Mouse (Mus musculus): ENCODE results near the gene Rtn4. TPM values are rescaled to one million over a fixed set of nuclear protein-coding genes. Genes with fewer than 3 reads are reported as not detected.
A peak's percentile ranks its signal among the peaks of the same experiment; 100 is the strongest.

The Rtn4 gene
- total and polyA plus RNA-seq, 2 experiments from 2014 or later: 135 to 243 TPM

- no peak overlapping the region for H3K9ac ChIP-seq (replicated peaks; ENCODE audit: low read length)
- no peaks in the 10 kb centered on the region for H3K36me3 ChIP-seq (ENCODE audit: insufficient read depth, low read length)
- no peak for TF ChIP-seq CTCF (IDR thresholded peaks at IDR 0.05; ENCODE audit: low read depth)
- no peaks in the 10 kb centered on the region for H3K4me1 ChIP-seq (ENCODE audit: insufficient read depth, low read length)
- H3K4me2 ChIP-seq (ENCODE audit: low read depth, low read length): no peak overlapping the region
- no peaks in the 10 kb centered on the region for H3K9me3 ChIP-seq (ENCODE audit: low read length)
- WGBS: 96% methylated on average over 2 of the region's 2 CpGs
- H3K27me3 ChIP-seq (ENCODE audit: insufficient read depth, low read length): no peaks in the 10 kb centered on the region
- H3K4me3 ChIP-seq (ENCODE audit: low read length): no peak overlapping the region
- H3K27ac ChIP-seq: no peak overlapping the region
- ATAC-seq: no peak
- no peak for DNase-seq (ENCODE audit: low spot score)
These were observed 31.5 kb downstream of the Rtn4 start for GRCm38 (mm10) chr11:29724213-29724612.

- ATAC-seq (no peak), DNase-seq (ENCODE audit: low spot score) (no peak)
- no peaks in the 10 kb centered on the region for H3K9me3 ChIP-seq (ENCODE audit: low read length)
- H3K4me1 ChIP-seq (ENCODE audit: insufficient read depth, low read length): no peaks in the 10 kb centered on the region
- no peak overlapping the region for H3K4me2 ChIP-seq (ENCODE audit: low read depth, low read length)
- H3K27ac ChIP-seq: no peak overlapping the region
- no peaks in the 10 kb centered on the region for H3K27me3 ChIP-seq (ENCODE audit: insufficient read depth, low read length)
- no peaks in the 10 kb centered on the region for H3K36me3 ChIP-seq (ENCODE audit: insufficient read depth, low read length)
- TF ChIP-seq CTCF (IDR thresholded peaks at IDR 0.05; ENCODE audit: low read depth): no peak
- H3K4me3 ChIP-seq (ENCODE audit: low read length): no peak overlapping the region
- H3K9ac ChIP-seq (replicated peaks; ENCODE audit: low read length): no peak overlapping the region
These were observed 32.4 kb downstream of the Rtn4 start for GRCm38 (mm10) chr11:29725167-29725566.

GRCm38 (mm10) chr11:29725610-29726009 lies 32.9 kb downstream of the Rtn4 start:
- Histone ChIP-seq H3K27ac (no peak overlapping the region), H3K4me3 (ENCODE audit: low read length) (no peak overlapping the region), H3K27me3 (ENCODE audit: insufficient read depth, low read length) (no peaks in the 10 kb centered on the region), H3K9ac (replicated peaks; ENCODE audit: low read length) (no peak overlapping the region), H3K9me3 (ENCODE audit: low read length) (no peaks in the 10 kb centered on the region), H3K4me1 (ENCODE audit: insufficient read depth, low read length) (no peaks in the 10 kb centered on the region), H3K36me3 (ENCODE audit: insufficient read depth, low read length) (no peaks in the 10 kb centered on the region), H3K4me2 (ENCODE audit: low read depth, low read length) (no peak overlapping the region)
- 0 out of 2 replicates have a peak, but pooled peaks have one; percentile 7 for TF ChIP-seq CTCF (IDR thresholded peaks at IDR 0.05; ENCODE audit: low read depth)
- DNase-seq (ENCODE audit: low spot score): no peak
- ATAC-seq: no peak
- WGBS: 86% methylated on average over 1 of the region's 1 CpGs

- no peak for TF ChIP-seq CTCF (IDR thresholded peaks at IDR 0.05; ENCODE audit: low read depth)
- H3K4me1 ChIP-seq (ENCODE audit: insufficient read depth, low read length): no peaks in the 10 kb centered on the region
- no peaks in the 10 kb centered on the region for H3K27me3 ChIP-seq (ENCODE audit: insufficient read depth, low read length)
- H3K9ac ChIP-seq (replicated peaks; ENCODE audit: low read length): no peak overlapping the region
- H3K9me3 ChIP-seq (ENCODE audit: low read length): no peaks in the 10 kb centered on the region
- WGBS: 80% methylated on average over 1 of the region's 1 CpGs
- no peaks in the 10 kb centered on the region for H3K36me3 ChIP-seq (ENCODE audit: insufficient read depth, low read length)
- H3K4me3 ChIP-seq (ENCODE audit: low read length): no peak overlapping the region
- ATAC-seq: no peak
- H3K4me2 ChIP-seq (ENCODE audit: low read depth, low read length): no peak overlapping the region
- H3K27ac ChIP-seq: no peak overlapping the region
- DNase-seq (ENCODE audit: low spot score): no peak
These were observed 35.2 kb downstream of the Rtn4 start for GRCm38 (mm10) chr11:29727901-29728300.

- H3K36me3 ChIP-seq (ENCODE audit: insufficient read depth, low read length): peaks cover 12% of the 10 kb centered on the region
- no peaks in the 10 kb centered on the region for H3K4me1 ChIP-seq (ENCODE audit: insufficient read depth, low read length)
- H3K27ac ChIP-seq: no peak overlapping the region
- DNase-seq (ENCODE audit: low spot score) (no peak), ATAC-seq (no peak)
- H3K4me3 ChIP-seq (ENCODE audit: low read length): no peak overlapping the region
- H3K4me2 ChIP-seq (ENCODE audit: low read depth, low read length): no peak overlapping the region
- no peak for TF ChIP-seq CTCF (IDR thresholded peaks at IDR 0.05; ENCODE audit: low read depth)
- WGBS: 98% methylated on average over 2 of the region's 2 CpGs
- H3K27me3 ChIP-seq (ENCODE audit: insufficient read depth, low read length): no peaks in the 10 kb centered on the region
- H3K9ac ChIP-seq (replicated peaks; ENCODE audit: low read length): no peak overlapping the region
- H3K9me3 ChIP-seq (ENCODE audit: low read length): no peaks in the 10 kb centered on the region
These were observed 47.0 kb downstream of the Rtn4 start for GRCm38 (mm10) chr11:29739752-29740151.

- Histone ChIP-seq H3K27me3 (ENCODE audit: insufficient read depth, low read length) (no peaks in the 10 kb centered on the region), H3K9ac (replicated peaks; ENCODE audit: low read length) (no peak overlapping the region), H3K4me1 (ENCODE audit: insufficient read depth, low read length) (no peaks in the 10 kb centered on the region), H3K27ac (no peak overlapping the region), H3K4me3 (ENCODE audit: low read length) (no peak overlapping the region), H3K36me3 (ENCODE audit: insufficient read depth, low read length) (peaks cover 26% of the 10 kb centered on the region), H3K4me2 (ENCODE audit: low read depth, low read length) (no peak overlapping the region), H3K9me3 (ENCODE audit: low read length) (no peaks in the 10 kb centered on the region)
- 71% methylated on average over 5 of the region's 5 CpGs for WGBS
- DNase-seq (ENCODE audit: low spot score) (peak; percentile 40), ATAC-seq (peak; percentile 64)
- TF ChIP-seq CTCF (IDR thresholded peaks at IDR 0.05; ENCODE audit: low read depth): no peak
These were observed 52.1 kb downstream of the Rtn4 start for GRCm38 (mm10) chr11:29744760-29745430.

GRCm38 (mm10) chr11:29745513-29745912 lies 52.8 kb downstream of the Rtn4 start:
- 49% methylated on average over 2 of the region's 2 CpGs for WGBS
- Histone ChIP-seq H3K27ac (no peak overlapping the region), H3K27me3 (ENCODE audit: insufficient read depth, low read length) (no peaks in the 10 kb centered on the region)

More at GRCm38 (mm10) chr11:29745513-29745912, 52.8 kb downstream of the Rtn4 start:
- Histone ChIP-seq H3K4me3 (ENCODE audit: low read length) (no peak overlapping the region), H3K4me1 (ENCODE audit: insufficient read depth, low read length) (no peaks in the 10 kb centered on the region), H3K9me3 (ENCODE audit: low read length) (no peaks in the 10 kb centered on the region), H3K9ac (replicated peaks; ENCODE audit: low read length) (no peak overlapping the region), H3K4me2 (ENCODE audit: low read depth, low read length) (no peak overlapping the region), H3K36me3 (ENCODE audit: insufficient read depth, low read length) (peaks cover 26% of the 10 kb centered on the region)
- ATAC-seq: no peak
- TF ChIP-seq CTCF (IDR thresholded peaks at IDR 0.05; ENCODE audit: low read depth): no peak
- DNase-seq (ENCODE audit: low spot score): no peak
